Mouse (Mus musculus) limb, embryonic 11.5 days (tissue): ENCODE results near the gene Irf4. TPM values are rescaled to one million over a fixed set of nuclear protein-coding genes. Genes with fewer than 3 reads are reported as not detected.

Experiments used
- ATAC-seq: fragments of 200-750 bp; cut with Nextera tagmentation; 2 replicates; pipeline ENCODE4 v1.8.0; 2017; ENCODE audit warnings: low read depth; ENCODE audit not compliant: insufficient number of reproducible peaks, low FRiP score, low TSS enrichment
- DNase-seq: peaks from one replicate; pipeline ENCODE4 v3.0.0-alpha.2; 2015; ENCODE audit warnings: low spot score
- H3K27ac ChIP-seq: fragments of 300-500 bp; sonication (generic); replicated peaks from 2 replicates; pipeline ENCODE4 v1.5.1; 2014; ENCODE audit warnings: low read depth, mild to moderate bottlenecking, low read length
- H3K27me3 ChIP-seq: fragments of 300-500 bp; sonication (generic); 2 replicates; pipeline ENCODE4 v1.6.1; 2014; ENCODE audit warnings: mild to moderate bottlenecking, low read length, mixed read lengths; ENCODE audit not compliant: control insufficient read depth, insufficient read depth
- H3K36me3 ChIP-seq: fragments of 300-500 bp; sonication (generic); 2 replicates; pipeline ENCODE4 v1.6.1; 2014; ENCODE audit warnings: mild to moderate bottlenecking, low read length, moderate library complexity, mixed read lengths; ENCODE audit not compliant: control insufficient read depth, insufficient read depth
- H3K4me1 ChIP-seq: fragments of 300-500 bp; sonication (generic); 2 replicates; pipeline ENCODE4 v1.6.1; 2014; ENCODE audit warnings: low read length, mixed read lengths; ENCODE audit not compliant: control insufficient read depth, insufficient read depth
- H3K4me2 ChIP-seq: fragments of 300-500 bp; sonication (generic); 2 replicates; pipeline ENCODE4 v1.6.1; 2014; ENCODE audit warnings: low read depth, mild to moderate bottlenecking, moderate library complexity; ENCODE audit not compliant: severe bottlenecking
- H3K4me3 ChIP-seq: fragments of 300-500 bp; sonication (generic); 2 replicates; pipeline ENCODE4 v1.5.1; 2014; ENCODE audit warnings: low read depth, low read length
- H3K9ac ChIP-seq: fragments of 300-500 bp; sonication (generic); 2 replicates; pipeline ENCODE4 v1.6.1; 2014; ENCODE audit warnings: mild to moderate bottlenecking, low read length
- H3K9me3 ChIP-seq: fragments of 300-500 bp; sonication (generic); 2 replicates; pipeline ENCODE4 v1.6.1; 2016; ENCODE audit warnings: low read length; ENCODE audit not compliant: control insufficient read depth
- WGBS: fragments of 180-500 bp; shearing (Covaris S2); extraction: QIAGEN DNeasy Blood & Tissue Kit; methylation state at CpG from one replicate; pipeline ENCODE4 v1.1.7; 2014; 5-methylcytosine and 5-hydroxymethylcytosine counted together
- polyA plus RNA-seq: library from polyadenylated mRNA; unstranded; fragments of >200 nt; fragmentation: Nextera tagmentation; extraction: Ambion mirVana; gene quantifications from 2 replicates; pipeline ENCODE4 v1.2.1, GENCODE M21; 2014

Irf4 gene
- polyA plus RNA-seq, 1 experiment from 2014 or later, result not detected

DNA sequence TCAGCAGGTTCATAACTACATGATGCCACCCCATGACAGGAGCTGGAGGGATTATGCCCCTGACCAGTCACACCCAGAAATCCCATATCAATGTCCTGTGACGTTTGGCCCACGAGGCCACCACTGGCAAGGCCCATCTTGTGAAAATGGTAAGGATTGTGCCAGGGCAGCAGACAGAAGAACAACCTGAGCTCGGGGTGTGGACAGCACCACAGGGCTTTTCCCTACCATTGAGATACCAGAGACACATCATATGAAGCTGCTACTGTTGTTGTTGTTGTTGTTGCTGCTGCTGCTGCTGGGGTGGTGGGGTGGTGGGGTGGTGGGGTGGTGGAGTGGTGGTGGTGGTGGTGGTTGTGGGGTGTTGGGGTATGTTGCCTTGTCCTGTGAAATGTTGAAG lies 4.4 kb downstream of the Irf4 start:
- H3K4me1 ChIP-seq, result peaks cover 8% of the 10 kb centered on the region
- peaks cover 36% of the 10 kb centered on the region for H3K27me3 ChIP-seq
- WGBS, result 75% methylated on average over 3 of the region's 3 CpGs
- ATAC-seq (no peak), DNase-seq (peak; percentile 8)
- no peaks in the 10 kb centered on the region for H3K9me3 ChIP-seq
- H3K4me3 ChIP-seq, result no peak overlapping the region
- H3K4me2 ChIP-seq, result no peak overlapping the region
- no peak overlapping the region for H3K27ac ChIP-seq
- no peak overlapping the region for H3K9ac ChIP-seq
- no peaks in the 10 kb centered on the region for H3K36me3 ChIP-seq

- Histone ChIP-seq H3K27ac (no peak overlapping the region), H3K4me1 (peaks cover 3% of the 10 kb centered on the region), H3K9ac (no peak overlapping the region), H3K36me3 (no peaks in the 10 kb centered on the region), H3K9me3 (no peaks in the 10 kb centered on the region), H3K4me3 (no peak overlapping the region), H3K4me2 (no peak overlapping the region), H3K27me3 (peaks cover 31% of the 10 kb centered on the region)
- ATAC-seq, result no peak
- peak; percentile 8 for DNase-seq
- 92% methylated on average over 4 of the region's 4 CpGs for WGBS
These were observed 5.0 kb downstream of the Irf4 start for GRCm38 (mm10) chr13:30754066-30754465.

DNA sequence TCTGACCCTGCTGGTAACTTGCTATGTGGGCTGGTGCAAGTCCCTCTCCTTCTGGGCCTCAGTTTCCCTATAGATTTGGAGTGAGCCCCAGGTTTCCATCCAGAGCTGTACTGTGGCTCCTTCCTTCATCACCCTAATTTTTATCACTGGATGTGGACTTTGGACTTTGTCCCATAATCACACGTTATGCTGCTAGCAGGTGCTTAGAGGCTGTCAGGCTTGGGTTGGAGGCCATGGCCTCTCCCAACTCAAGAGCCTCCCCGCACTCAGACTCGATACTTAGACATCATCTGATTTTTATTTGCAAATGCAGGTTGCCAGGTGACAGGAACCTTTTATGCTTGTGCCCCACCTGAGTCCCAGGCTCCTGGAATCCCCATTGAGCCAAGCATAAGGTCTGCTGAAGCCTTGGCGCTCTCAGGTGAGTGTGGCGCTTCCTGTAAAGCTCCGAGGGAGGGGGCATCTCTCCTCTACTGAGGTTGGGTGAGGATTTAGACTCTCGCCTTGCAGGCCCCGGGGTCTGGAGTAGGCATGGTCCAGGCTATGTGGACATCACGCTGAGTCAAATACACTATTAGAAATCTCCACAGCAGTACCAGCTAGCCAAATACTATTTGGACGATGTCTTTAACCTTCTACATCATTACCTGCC lies 5.9 kb downstream of the Irf4 start:
- H3K4me2 ChIP-seq, result no peak overlapping the region
- H3K4me3 ChIP-seq, result no peak overlapping the region
- H3K9ac ChIP-seq, result no peak overlapping the region
- H3K27me3 ChIP-seq, result peaks cover 23% of the 10 kb centered on the region
- ATAC-seq, result no peak
- 83% methylated on average over 10 of the region's 10 CpGs for WGBS
- H3K9me3 ChIP-seq, result no peaks in the 10 kb centered on the region
- H3K36me3 ChIP-seq, result no peaks in the 10 kb centered on the region
- DNase-seq, result peak; percentile 14
- peaks cover 3% of the 10 kb centered on the region; the same call in 1 of the 2 replicates for H3K4me1 ChIP-seq
- no peak overlapping the region for H3K27ac ChIP-seq

- DNase-seq (no peak), ATAC-seq (no peak)
- Histone ChIP-seq H3K9ac (no peak overlapping the region), H3K4me1 (no peaks in the 10 kb centered on the region), H3K9me3 (no peaks in the 10 kb centered on the region), H3K4me3 (no peak overlapping the region), H3K36me3 (no peaks in the 10 kb centered on the region), H3K4me2 (no peak overlapping the region), H3K27ac (no peak overlapping the region), H3K27me3 (peaks cover 16% of the 10 kb centered on the region)
- WGBS, result 75% methylated on average over 3 of the region's 3 CpGs
These were observed 6.6 kb downstream of the Irf4 start for GRCm38 (mm10) chr13:30755577-30755976.

DNA sequence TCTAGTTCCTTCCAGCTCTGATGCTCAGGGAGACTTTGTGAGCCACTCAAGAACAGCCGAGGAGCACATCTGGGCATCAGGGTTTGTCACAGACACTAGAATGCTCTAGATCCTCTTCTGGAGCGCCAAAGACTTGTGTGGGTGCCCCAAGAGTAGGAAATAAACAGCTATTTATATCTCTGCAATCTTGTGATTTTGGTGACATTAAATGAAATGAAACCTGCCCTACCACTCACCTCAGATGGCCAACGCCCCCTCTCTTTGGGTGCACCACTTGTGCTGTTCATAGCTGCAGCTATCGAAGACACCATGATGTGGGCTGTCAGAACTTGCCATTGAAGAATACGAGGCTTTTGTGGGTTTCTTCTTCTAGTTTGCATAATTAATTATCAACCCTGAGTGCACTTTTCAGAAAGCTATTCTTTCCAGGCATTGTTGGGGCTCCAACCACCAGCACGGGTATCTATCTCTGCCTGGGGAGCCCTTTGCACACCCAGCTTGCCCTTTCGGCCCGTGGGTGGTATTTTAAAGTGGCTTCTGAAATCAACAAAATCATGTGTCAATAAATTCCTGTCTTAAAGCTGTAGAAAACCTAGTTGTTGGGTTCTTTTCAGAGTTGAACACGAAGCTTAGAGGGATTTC lies 7.1 kb downstream of the Irf4 start:
- peaks cover 11% of the 10 kb centered on the region for H3K27me3 ChIP-seq
- 84% methylated on average over 9 of the region's 9 CpGs for WGBS
- no peaks in the 10 kb centered on the region for H3K9me3 ChIP-seq

DNA sequence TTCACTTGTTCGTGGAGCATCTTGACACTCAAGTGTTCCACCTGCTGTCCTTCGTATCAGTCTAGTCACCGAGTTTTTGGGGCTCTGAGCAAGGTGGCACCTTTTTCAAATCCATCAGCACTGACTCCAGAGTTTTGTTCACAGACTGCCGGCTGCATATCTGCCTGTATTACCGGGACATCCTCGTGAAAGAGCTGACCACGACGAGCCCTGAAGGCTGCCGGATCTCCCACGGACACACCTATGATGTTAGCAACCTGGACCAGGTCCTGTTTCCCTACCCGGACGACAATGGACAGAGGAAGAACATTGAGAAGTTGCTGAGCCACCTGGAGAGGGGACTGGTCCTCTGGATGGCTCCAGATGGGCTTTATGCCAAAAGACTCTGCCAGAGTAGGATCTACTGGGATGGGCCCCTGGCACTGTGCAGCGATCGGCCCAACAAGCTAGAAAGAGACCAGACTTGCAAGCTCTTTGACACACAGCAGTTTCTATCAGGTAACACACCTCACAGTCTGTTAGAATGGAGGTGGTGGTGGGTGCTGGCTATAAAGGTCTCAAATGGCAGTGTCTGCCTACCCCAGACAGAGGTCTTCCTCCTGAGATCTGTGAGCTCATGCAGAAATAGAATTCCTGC lies 8.4 kb downstream of the Irf4 start:
- H3K27ac ChIP-seq, result no peak overlapping the region
- H3K4me1 ChIP-seq, result no peaks in the 10 kb centered on the region
- WGBS, result 84% methylated on average over 14 of the region's 14 CpGs
- H3K4me2 ChIP-seq, result no peak overlapping the region
- no peak for DNase-seq
- no peaks in the 10 kb centered on the region for H3K9me3 ChIP-seq
- ATAC-seq, result no peak
- no peak overlapping the region for H3K4me3 ChIP-seq
- no peaks in the 10 kb centered on the region for H3K36me3 ChIP-seq
- H3K27me3 ChIP-seq, result 0 out of 2 replicates have a peak, but pooled peaks cover 3% of the 10 kb centered on the region
- H3K9ac ChIP-seq, result no peak overlapping the region

More for the DNA sequence above, 7.1 kb downstream of the Irf4 start:
- no peaks in the 10 kb centered on the region for H3K36me3 ChIP-seq
- ATAC-seq (no peak), DNase-seq (no peak)
- H3K4me1 ChIP-seq, result no peaks in the 10 kb centered on the region
- no peak overlapping the region for H3K4me3 ChIP-seq
- no peak overlapping the region for H3K9ac ChIP-seq
- no peak overlapping the region for H3K27ac ChIP-seq
- H3K4me2 ChIP-seq, result no peak overlapping the region

DNA sequence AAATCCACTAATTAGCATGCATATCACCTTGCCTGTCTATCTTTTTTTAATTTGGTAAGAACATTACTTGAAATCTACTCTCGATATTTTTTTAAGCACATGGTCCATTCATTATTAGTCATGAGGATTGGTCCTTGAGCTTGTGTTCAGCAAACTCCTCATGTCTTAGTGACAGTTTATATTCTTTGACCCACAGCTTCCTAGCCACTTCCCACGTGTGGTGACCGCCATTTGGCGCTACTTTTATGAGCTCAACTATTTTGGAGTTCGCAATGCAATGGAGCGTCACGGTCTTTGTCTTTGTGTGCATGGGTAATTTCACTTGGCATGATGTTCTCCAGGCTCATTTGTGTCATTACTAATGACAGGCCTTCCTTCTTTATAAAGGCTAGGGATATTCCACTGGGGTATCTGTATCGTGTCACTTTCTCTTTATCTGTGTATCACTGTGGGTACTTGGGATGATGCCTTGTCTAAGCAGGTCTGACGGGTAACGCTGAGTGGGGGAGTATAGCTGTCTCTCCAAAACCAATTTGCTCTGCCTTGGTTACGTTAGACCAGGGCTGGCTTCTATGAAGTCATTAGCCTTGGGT lies 9.9 kb downstream of the Irf4 start:
- 87% methylated on average over 11 of the region's 11 CpGs for WGBS
- Histone ChIP-seq H3K9me3 (no peaks in the 10 kb centered on the region), H3K4me2 (no peak overlapping the region), H3K4me1 (no peaks in the 10 kb centered on the region), H3K4me3 (no peak overlapping the region), H3K27me3 (no peaks in the 10 kb centered on the region), H3K9ac (no peak overlapping the region), H3K36me3 (no peaks in the 10 kb centered on the region), H3K27ac (no peak overlapping the region)
- DNase-seq (no peak), ATAC-seq (no peak)

DNA sequence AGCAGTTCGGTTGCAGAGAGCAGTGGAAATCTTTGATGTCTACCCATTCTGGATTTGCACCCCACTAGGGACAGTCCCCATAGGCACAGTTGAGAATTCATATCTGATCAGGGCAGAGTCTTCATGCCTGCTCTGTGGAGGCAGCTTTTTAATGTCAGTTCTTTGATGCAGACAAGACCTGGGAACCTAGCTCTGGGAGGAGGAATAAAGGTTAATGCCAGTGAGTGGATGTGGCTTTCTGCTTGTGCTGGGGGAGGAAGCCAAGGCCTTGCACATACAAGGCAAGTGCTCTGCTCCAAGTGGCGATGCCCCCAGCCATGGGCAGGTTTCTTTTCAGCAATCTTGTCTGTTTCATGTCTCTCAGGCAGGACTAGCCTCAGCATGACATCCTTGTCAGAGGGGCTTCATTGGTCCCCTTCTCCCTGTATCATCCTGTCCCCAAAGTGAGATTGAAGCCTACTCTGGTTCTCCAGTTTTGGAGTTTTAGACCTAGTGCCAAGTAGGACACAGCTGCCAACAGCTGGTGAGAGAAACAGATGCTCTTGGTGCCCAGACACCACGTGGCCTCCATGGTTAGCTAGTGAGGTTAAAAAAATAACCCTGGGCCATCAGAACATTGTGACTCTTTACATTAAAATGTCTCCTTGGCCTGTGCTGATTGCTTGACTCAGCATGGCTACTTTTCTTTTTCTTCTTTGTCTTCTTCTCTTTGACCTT lies 11.5 kb downstream of the Irf4 start:
- no peak overlapping the region for H3K27ac ChIP-seq
- no peaks in the 10 kb centered on the region for H3K9me3 ChIP-seq
- H3K27me3 ChIP-seq, result no peaks in the 10 kb centered on the region
- no peak overlapping the region for H3K4me3 ChIP-seq
- ATAC-seq, result no peak
- H3K9ac ChIP-seq, result no peak overlapping the region
- no peaks in the 10 kb centered on the region for H3K36me3 ChIP-seq
- 76% methylated on average over 3 of the region's 3 CpGs for WGBS
- no peak overlapping the region for H3K4me2 ChIP-seq
- peak; percentile 9 for DNase-seq
- no peaks in the 10 kb centered on the region for H3K4me1 ChIP-seq
